Mouse (Mus musculus) forebrain, embryonic 16.5 days (tissue): ENCODE measurements around the gene Abcc12. TPM values are rescaled to one million over a fixed set of nuclear protein-coding genes. Genes with fewer than 3 reads are reported as not detected.
A peak's percentile ranks its signal among the peaks of the same experiment; 100 is the strongest.

ENCODE experiments used
- ATAC-seq: fragments of 200-750 bp; cut with Nextera tagmentation; 2 replicates; pipeline ENCODE4 v1.8.0; 2017; ENCODE audit warnings: mild to moderate bottlenecking, moderate library complexity
- H3K27ac ChIP-seq: fragments of 300-500 bp; sonication (generic); 2 replicates; pipeline ENCODE4 v1.5.1; 2014; ENCODE audit warnings: low read length, control low read depth
- H3K27me3 ChIP-seq: fragments of 300-500 bp; sonication (generic); replicated peaks from 2 replicates; pipeline ENCODE4 v1.6.1; 2014; ENCODE audit warnings: low read length; ENCODE audit not compliant: control insufficient read depth, insufficient read depth
- H3K36me3 ChIP-seq: fragments of 300-500 bp; sonication (generic); 2 replicates; pipeline ENCODE4 v1.6.1; 2014; ENCODE audit not compliant: control insufficient read depth, insufficient read depth
- H3K4me1 ChIP-seq: fragments of 300-500 bp; sonication (generic); replicated peaks from 2 replicates; pipeline ENCODE4 v1.6.1; 2014; ENCODE audit warnings: low read length; ENCODE audit not compliant: control insufficient read depth, insufficient read depth
- H3K4me2 ChIP-seq: fragments of 300-500 bp; sonication (generic); 2 replicates; pipeline ENCODE4 v1.6.1; 2014; ENCODE audit warnings: mild to moderate bottlenecking, low read length, control low read depth
- H3K4me3 ChIP-seq: fragments of 300-500 bp; sonication (generic); replicated peaks from 2 replicates; pipeline ENCODE4 v1.5.1; 2014; ENCODE audit warnings: mild to moderate bottlenecking, low read length, control low read depth
- H3K9ac ChIP-seq: fragments of 300-500 bp; sonication (generic); replicated peaks from 2 replicates; pipeline ENCODE4 v1.6.1; 2014; ENCODE audit warnings: low read depth, low read length, control low read depth
- H3K9me3 ChIP-seq: fragments of 300-500 bp; sonication (generic); 2 replicates; pipeline ENCODE4 v1.6.1; 2016; ENCODE audit warnings: low read length; ENCODE audit not compliant: control insufficient read depth
- WGBS: fragments of 180-500 bp; shearing (Covaris S2); extraction: QIAGEN DNeasy Blood & Tissue Kit; methylation state at CpG from one replicate; pipeline ENCODE4 v1.1.7; 2014; 5-methylcytosine and 5-hydroxymethylcytosine counted together
- polyA plus RNA-seq: library from polyadenylated mRNA; unstranded; fragments of >200 nt; fragmentation: Nextera tagmentation; extraction: Ambion mirVana; gene quantifications from 2 replicates; pipeline ENCODE4 v1.2.1, GENCODE M21; 2015

Gene Abcc12
- 0.20 and 0.31 TPM in 2 replicates for polyA plus RNA-seq

DNA sequence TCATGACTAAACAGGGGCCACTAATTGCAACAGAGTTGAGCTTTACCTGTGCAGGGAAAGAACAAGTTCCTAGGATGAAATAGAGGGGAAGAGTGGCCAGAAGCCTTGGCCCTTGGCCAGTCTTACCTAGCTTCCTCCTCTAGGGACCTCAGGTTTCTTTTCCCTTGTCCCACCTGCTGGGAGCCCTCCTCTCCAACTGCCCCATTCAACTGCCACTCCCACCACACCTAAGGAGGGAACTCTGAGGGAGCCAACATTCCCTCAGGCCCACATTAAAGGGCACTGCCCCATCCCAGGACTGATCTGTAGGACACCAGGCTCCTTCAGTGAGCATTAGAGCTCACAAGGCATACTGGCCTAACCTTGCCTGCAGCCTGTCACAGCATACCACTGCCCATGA is at the start of gene Abcc12:
Abcc12 (minus strand) TSS at position 229 of the 400 bp plus-strand sequence.
- no peak for ATAC-seq
- H3K4me2 ChIP-seq: no peak within 1 kb of the TSS
- no peaks in the 10 kb centered on the region for H3K36me3 ChIP-seq
- H3K4me3 ChIP-seq: no peak within 1 kb of the TSS
- H3K9me3 ChIP-seq: no peaks in the 10 kb centered on the region
- no peaks in the 10 kb centered on the region for H3K27me3 ChIP-seq
- H3K4me1 ChIP-seq: peaks cover 20% of the 10 kb centered on the region
- no peak within 1 kb of the TSS for H3K27ac ChIP-seq
- H3K9ac ChIP-seq: no peak within 1 kb of the TSS

DNA sequence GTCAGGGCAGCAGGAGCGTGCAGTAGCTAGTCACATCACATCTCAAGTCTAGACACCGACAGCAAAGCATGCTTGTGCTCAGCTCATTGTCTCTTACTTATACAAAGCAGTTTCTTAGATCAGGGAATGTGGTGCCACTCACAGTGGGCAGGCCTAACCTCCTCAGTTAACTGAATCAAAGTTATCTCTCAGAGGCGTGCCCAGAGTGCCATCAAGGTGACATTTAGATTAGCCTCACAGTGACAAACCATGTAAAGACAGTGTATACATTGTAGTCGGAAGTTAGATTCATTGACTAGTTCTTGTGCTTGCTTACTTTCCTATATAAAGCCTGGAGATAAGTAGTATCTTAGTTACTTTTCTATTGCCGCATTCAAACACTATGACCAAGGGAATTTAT is 49.7 kb upstream of the Abcc12 start:
- 0 out of 2 replicates have a peak, but pooled peaks cover 2% of the 10 kb centered on the region for H3K36me3 ChIP-seq
- no peak overlapping the region for H3K4me2 ChIP-seq
- H3K4me3 ChIP-seq: no peak overlapping the region
- H3K9ac ChIP-seq: no peak overlapping the region
- WGBS: 86% methylated on average over 5 of the region's 5 CpGs
- H3K27ac ChIP-seq: no peak overlapping the region
- no peaks in the 10 kb centered on the region for H3K9me3 ChIP-seq
- ATAC-seq: no peak
- H3K27me3 ChIP-seq: no peaks in the 10 kb centered on the region
- peaks cover 12% of the 10 kb centered on the region for H3K4me1 ChIP-seq

DNA sequence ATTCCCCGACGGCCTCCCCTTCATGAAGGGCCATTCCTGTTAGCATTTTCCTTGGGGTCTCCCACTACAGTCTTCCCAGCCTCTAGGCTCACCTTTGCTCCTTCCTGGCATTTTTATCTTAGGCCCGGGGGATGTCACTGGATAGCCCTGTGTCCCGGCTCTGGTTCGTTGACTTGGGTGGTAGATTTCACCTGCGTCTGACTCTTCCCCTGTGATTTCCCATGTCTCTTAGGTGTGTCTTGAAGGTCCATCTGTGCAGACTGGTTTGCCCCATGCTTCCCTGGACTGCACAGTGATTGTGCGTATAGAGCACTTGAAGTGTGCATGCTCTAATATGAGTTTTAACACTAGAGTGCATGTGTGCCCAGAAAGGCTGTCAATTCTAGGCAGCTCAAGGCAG is 44.4 kb upstream of the Abcc12 start:
- H3K27me3 ChIP-seq: no peaks in the 10 kb centered on the region
- WGBS: 60% methylated on average over 7 of the region's 7 CpGs
- H3K4me3 ChIP-seq: peak overlapping the region; percentile 75
- H3K4me2 ChIP-seq: peak overlapping the region; percentile 69
- H3K36me3 ChIP-seq: no peaks in the 10 kb centered on the region
- no peaks in the 10 kb centered on the region for H3K9me3 ChIP-seq
- H3K27ac ChIP-seq: no peak overlapping the region
- no peak for ATAC-seq
- H3K4me1 ChIP-seq: peaks cover 17% of the 10 kb centered on the region
- H3K9ac ChIP-seq: no peak overlapping the region

DNA sequence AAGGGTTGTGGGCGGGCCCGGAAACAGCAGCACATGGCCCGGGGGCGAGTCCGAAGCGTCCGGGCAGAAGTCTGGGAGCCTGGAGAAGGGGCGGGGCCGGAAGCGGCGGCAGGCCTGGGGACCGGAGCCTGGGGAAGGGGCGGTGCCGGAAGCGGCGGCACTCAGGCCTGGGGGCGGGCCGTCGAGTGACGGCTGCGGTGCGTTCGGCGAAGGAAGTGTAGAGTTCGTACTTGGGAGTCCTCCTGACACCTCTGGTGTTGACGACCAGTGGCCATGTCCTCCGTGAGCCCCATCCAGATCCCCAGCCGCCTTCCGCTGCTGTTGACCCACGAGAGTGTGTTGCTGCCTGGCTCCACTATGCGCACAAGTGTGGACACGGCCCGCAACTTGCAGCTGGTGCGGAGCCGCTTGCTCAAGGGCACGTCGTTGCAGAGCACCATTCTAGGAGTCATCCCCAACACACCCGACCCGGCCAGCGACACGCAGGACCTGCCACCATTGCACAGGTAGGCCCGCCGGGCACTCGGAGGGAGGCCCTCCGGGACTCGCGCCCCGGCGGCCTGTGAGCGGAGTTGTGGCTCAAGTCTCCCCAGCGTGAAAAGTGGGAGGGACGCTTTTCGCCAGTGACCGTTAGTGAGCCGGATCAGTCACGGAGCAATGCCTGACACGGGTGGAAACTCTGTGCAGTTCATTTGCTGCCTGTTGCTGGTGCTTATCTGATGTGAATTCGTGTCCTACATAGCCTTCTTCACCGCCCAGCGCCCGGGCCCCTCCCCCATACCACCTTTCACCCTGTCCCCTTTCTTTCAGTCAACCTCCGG is 43.6 kb upstream of the Abcc12 start, which contains the start of gene Lonp2:
Lonp2 (plus strand) TSS at position 133 of the 821 bp plus-strand sequence.
- peak within 1 kb of the TSS; percentile 67 for H3K9ac ChIP-seq
- H3K4me3 ChIP-seq: peak within 1 kb of the TSS; percentile 75
- no peaks in the 10 kb centered on the region for H3K27me3 ChIP-seq
- under 1% methylated on average over 61 of the region's 62 CpGs for WGBS
- ATAC-seq: peak; percentile 99
- peaks cover 17% of the 10 kb centered on the region for H3K4me1 ChIP-seq
- H3K27ac ChIP-seq: peak within 1 kb of the TSS; percentile 88
- peak within 1 kb of the TSS; percentile 69 for H3K4me2 ChIP-seq
- H3K9me3 ChIP-seq: no peaks in the 10 kb centered on the region
- no peaks in the 10 kb centered on the region for H3K36me3 ChIP-seq

DNA sequence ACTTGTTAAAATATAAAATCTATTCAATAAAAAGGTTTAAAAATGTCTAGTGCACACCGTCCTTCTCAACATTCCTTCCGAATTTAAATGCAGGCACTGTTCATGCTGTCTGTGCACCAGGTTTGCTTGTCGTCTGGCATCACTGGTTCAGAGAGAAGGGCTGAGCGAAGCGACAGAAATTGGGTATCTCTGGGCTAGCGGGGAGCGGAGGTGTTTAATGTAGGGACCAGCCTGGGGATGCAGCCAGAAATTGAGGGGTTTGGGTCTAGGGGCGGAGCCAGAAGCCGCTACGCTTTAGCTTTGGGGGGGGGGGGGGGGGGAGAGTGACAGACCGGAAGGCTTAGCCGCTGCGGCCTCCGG is 43.0 kb upstream of the Abcc12 start:
- Histone ChIP-seq H3K36me3 (no peaks in the 10 kb centered on the region), H3K27me3 (no peaks in the 10 kb centered on the region), H3K9ac (peak overlapping the region; percentile 67), H3K4me3 (peak overlapping the region; percentile 75), H3K4me2 (peak overlapping the region; percentile 59), H3K27ac (peak overlapping the region; percentile 88), H3K9me3 (no peaks in the 10 kb centered on the region), H3K4me1 (peaks cover 17% of the 10 kb centered on the region)
- WGBS: 2% methylated on average over 9 of the region's 14 CpGs
- ATAC-seq: no peak

DNA sequence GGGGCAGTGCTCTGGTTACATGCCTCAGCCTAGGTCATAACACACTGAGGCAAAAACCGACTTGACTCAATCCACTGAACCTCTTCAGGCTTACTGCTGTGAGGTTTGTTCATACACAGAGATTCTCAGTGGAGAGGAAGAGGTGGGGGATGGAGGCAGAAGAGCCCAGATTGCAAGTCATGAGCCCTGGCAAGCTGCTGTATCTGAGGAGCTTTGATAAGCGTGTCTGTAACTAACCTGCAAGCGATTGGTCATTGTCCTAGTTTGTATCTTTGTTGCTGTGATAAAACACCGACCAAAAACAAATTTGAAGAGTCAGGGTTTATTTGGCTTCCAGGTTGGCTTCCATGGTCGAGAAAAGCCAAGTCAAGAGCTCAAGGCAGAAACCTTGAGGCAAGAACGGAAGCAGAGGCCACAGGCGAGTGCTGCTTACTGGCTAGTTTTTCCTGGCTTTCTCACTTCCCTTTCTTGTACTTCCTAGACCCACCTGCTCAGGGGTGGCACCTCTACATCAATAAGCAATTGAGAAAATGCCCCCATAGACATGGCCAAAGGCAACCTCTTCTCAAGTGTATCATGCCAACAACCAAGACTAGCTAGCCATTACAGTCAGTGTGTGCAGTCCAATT is 37.4 kb upstream of the Abcc12 start:
- Histone ChIP-seq H3K4me3 (no peak overlapping the region), H3K27me3 (no peaks in the 10 kb centered on the region), H3K27ac (no peak overlapping the region), H3K9ac (no peak overlapping the region), H3K9me3 (no peaks in the 10 kb centered on the region), H3K4me1 (no peaks in the 10 kb centered on the region), H3K4me2 (no peak overlapping the region), H3K36me3 (no peaks in the 10 kb centered on the region)
- WGBS: 79% methylated on average over 7 of the region's 7 CpGs
- no peak for ATAC-seq

DNA sequence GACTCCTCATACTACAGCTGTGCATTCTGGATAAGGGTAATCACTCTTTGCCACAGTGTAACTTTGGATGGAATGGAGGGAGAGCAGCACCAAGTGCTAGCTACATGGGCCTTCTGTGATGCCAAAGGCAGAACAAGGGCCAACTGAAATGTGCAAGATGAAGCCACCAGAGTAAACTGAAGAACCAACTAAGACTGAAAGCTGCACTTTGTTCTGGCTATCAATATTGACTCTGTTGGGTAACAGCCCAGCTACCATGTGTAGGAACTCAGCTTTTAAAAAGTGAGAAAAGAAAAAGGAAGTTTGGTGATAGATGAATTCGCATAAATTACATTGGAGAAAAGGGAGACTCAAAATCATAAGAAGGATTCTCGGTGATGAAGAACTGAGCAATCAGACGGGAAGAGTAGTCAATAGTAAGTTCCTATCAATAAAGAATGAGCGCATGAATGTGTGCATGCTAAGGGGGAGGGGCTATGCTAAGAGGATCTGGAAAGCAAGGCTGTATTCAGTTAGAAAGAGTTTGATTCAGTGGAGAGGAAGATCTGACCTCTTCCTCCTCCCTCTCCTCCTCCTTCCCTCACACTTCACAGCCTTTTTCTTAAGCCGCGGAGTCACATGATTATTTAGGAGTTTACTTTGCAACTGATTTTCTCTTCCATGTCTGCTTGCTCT is 34.7 kb upstream of the Abcc12 start:
- Histone ChIP-seq H3K36me3 (no peaks in the 10 kb centered on the region), H3K4me3 (no peak overlapping the region), H3K27me3 (no peaks in the 10 kb centered on the region), H3K4me2 (no peak overlapping the region), H3K9ac (no peak overlapping the region), H3K9me3 (no peaks in the 10 kb centered on the region), H3K4me1 (no peaks in the 10 kb centered on the region), H3K27ac (no peak overlapping the region)
- WGBS: 87% methylated on average over 6 of the region's 6 CpGs
- no peak for ATAC-seq

DNA sequence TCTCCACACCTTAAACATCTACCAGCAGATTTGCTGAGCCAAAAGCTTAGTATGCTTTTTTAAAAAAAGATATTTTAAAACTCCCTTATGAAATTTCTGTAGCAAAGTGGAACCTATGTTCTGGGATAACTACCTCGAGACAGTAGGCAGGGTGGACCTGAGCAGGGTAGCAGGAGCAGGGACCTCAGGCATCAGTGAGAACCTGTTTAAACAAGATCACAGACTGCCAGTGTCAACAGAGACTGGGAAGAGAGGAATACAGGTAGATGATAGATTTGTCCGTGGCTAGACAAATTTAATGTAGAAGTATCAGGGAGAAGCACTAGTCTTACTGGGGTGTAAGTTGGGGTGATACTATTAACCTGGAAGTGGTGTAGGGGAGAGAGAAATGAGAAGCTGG is 33.3 kb upstream of the Abcc12 start:
- H3K4me1 ChIP-seq: no peaks in the 10 kb centered on the region
- ATAC-seq: no peak
- no peak overlapping the region for H3K4me3 ChIP-seq
- no peaks in the 10 kb centered on the region for H3K27me3 ChIP-seq
- H3K9ac ChIP-seq: no peak overlapping the region
- no peak overlapping the region for H3K4me2 ChIP-seq
- no peak overlapping the region for H3K27ac ChIP-seq
- H3K36me3 ChIP-seq: no peaks in the 10 kb centered on the region
- 82% methylated on average over 2 of the region's 2 CpGs for WGBS
- H3K9me3 ChIP-seq: no peaks in the 10 kb centered on the region

DNA sequence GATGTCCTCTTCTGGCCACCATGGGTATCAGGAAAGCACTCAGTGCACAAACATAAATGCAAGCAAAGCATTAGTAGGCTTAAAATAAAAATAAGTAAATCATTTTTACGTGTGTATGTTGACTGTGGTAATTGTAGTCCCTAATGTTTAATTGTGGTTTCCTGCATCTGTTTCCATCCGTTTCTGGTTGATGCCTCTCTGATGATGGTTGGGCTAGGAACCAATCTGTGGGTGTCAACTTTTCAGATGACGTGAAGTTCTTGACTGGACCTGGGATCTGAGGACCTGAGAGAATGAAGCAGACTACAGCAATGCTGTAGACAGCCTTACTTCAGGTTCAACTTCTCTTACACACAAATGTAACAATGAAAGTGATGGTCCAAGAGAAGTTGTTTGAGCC is 24.2 kb upstream of the Abcc12 start:
- no peaks in the 10 kb centered on the region for H3K4me1 ChIP-seq
- H3K27ac ChIP-seq: no peak overlapping the region
- no peaks in the 10 kb centered on the region for H3K9me3 ChIP-seq
- no peaks in the 10 kb centered on the region for H3K36me3 ChIP-seq
- no peak overlapping the region for H3K4me3 ChIP-seq
- no peak overlapping the region for H3K4me2 ChIP-seq
- no peak for ATAC-seq
- H3K9ac ChIP-seq: no peak overlapping the region
- WGBS: 90% methylated on average over 3 of the region's 3 CpGs
- H3K27me3 ChIP-seq: no peaks in the 10 kb centered on the region
